Mouse (Mus musculus): Measurements from ENCODE around the gene Rnf5.

Rnf5 gene

GRCm38 (mm10) chr17:34603375-34604060 is at the start of gene Rnf5:
TSS of gene Rnf5 (minus strand) at chr17:34603690.
- DNase-seq = peak; percentile 98

DNA sequence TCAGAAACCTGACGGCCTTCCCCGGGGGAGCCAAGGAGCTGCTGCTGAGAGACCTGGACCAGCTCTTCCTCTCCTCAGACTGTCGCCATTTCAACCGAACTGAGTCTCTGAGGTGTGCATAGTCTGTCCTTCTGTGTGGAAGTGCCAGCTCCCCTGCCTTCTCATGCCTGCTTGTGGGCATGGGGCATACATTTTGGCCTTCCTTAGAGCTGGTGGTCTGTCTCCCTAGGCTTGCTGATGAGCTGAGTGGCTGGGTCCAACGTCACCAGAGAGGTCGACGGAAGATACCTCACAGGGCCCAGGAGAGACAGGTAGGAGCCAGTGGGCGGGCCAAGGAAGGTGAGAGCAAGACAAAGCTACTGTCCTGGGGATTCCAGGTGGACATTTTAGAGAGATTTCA is 49.5 kb upstream of the Rnf5 start:
- DNase-seq = no peak

DNA sequence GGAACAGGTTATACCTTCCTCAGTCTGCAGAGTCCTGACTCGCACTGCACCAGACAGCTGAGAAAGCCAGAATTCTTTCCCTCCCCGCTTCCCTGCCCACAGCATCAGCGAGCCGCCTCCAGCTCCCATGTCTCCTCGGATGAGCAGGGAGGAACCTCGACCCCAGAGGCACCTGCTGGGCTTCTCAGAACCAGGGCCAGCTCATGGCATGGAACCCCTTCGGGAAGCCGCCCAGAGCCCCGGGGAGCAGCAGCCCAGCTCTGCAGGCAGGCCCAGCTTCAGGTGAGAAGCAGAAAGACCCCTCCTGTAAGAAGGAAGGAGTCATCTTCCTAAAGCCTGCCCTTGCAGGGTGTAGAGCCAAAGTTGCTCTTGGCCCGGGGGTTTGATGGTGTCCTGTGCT is 49.1 kb upstream of the Rnf5 start:
- no peak for DNase-seq

GRCm38 (mm10) chr17:34651507-34652221 is 48.2 kb upstream of the Rnf5 start:
- DNase-seq = no peak

DNA sequence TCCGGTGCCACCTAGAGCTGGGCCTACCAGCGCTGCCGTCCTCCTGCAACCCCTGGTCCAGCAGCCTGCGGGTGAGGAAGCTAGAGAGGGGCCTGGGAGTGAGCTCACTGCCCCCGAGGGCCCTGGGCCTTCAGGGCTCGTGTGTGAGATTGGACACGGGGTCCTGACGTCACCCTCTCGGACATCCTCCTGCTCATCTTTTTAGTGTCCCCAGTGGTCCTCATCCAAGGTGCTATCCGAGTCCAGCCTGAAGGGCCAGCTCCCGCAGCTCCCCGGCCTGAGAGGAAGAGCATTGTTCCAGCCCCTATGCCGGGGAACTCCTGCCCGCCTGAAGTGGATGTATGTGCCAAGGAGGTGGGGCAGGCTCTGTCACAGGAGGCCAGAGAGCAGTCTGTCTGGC is 47.3 kb upstream of the Rnf5 start:
- DNase-seq = no peak

- no peak for DNase-seq
These were observed 45.8 kb upstream of the Rnf5 start for GRCm38 (mm10) chr17:34649106-34649864.

- DNase-seq = no peak
These were observed 44.8 kb upstream of the Rnf5 start for GRCm38 (mm10) chr17:34648141-34648890.

DNA sequence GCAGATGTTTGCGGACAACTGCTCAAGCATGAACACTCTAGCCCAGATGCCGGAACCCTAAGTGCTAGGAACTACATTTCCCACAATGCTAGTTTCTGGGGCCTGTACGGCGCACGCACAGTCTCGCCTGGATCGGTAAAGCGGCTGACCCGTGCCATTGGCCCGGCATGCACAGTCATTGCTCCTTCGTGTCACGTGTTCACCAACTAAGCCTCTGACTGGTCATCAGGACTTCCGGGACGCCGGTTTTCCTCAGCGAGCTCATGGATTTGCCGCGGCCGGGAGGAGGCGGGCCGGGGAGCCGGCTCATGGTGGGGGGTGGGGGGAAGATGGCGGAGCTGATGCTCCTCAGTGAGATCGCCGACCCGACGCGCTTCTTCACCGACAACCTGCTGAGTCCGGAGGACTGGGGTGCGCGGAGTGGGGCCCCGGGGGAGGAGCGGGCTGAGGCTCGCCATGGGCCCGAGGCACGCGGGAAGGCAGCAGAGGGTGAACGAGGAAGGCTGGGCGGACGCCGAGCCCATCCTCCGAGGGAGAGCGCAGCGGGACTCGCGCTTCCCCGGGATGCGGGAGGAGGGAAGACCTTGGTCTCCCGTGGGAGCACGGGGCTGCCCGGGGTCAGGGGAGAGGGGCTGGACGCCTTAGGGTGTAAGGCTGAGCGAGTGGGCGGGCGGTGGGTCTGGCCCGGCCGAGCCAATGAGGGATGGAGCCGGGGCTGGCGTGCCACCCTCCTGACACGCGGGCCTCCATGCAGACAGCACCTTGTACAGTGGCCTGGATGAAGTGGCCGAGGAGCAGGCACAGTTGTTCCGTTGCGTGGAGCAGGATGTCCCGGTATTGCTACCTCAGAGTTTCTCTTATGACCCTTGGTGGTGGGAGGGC is 43.7 kb upstream of the Rnf5 start, which contains the start of gene Atf6b:
Atf6b (plus strand) TSS at position 241 of the 882 bp plus-strand sequence.
- DNase-seq = peak; percentile 88

DNA sequence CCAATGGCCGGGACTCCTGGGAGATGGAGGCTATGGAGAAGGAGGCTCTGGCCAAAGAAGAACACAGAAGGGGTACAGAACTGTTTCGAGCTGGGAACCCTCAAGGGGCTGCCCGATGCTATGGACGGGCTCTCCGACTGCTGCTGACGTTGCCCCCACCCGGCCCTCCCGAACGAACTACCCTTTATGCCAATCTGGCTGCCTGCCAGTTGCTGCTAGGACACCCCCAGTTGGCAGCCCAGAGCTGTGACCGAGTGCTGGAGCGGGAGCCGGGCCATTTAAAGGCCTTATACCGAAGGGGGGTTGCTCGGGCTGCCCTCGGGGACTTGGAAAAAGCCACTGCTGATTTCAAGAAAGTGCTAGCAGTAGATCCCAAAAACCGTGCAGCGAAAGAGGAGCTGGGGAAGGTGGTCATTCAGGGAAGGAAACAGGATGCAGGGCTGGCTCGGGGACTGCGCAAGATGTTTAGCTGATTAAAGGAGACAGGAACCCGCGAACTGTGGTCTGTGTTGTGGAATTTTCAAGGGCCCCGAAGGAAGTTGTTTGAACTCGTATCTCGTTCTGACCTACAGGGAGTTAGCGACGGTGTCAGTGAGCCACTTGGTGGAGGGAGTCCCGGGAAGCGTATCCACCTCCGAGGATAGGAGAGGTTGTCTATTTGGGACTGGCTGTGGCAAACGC is 42.5 kb upstream of the Rnf5 start:
- no peak for DNase-seq

DNA sequence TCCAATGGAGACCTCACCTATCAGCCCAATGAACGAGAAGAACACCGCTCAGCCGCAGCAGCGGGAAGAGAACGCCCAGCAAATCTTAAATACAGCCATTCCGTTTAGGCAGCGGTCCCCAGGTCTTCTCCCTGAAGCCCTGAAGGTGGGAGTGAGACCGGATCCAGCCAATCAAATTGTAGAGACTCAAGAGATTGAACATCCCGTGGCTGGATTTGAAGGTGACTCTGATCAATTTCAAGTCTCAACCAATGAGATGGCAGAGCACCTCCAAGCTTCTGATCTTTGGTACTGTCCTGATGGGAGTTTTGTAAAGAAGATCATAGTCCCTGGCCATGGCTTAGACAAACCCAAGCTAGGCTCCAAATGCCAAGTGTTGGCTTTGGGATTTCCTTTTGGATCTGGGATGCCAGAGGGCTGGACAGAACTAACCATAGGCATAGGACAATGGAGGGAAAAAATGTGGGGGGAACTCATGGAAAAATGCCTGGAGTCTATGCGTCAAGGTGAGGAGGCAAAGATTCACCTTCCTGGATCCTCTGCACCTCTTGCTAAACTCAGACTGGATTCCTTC is 41.9 kb upstream of the Rnf5 start:
- DNase-seq = no peak

DNA sequence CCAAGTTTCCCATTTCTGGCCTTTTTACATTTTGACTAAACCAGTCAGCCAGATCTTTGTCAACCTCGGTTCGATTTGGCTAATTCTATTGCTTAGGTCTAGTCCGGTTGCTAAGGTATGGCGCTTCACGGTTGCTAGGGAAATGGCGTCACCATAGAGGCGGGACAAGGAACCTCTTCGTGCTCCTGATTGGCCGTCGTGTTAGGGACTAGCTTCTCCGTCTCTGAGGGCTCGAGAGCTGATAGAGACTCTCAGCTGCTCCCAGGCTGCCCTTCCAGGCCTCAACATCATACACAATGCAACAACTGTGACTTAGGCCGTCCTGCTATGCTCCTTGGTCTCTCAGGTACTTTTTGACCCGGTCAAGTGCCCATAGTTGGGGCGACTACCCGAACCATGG is 41.1 kb upstream of the Rnf5 start, which contains the start of gene Fkbpl:
Fkbpl (plus strand) TSS at position 157 of the 400 bp plus-strand sequence.
- DNase-seq = peak; percentile 88

- no peak for DNase-seq
These were observed 40.5 kb upstream of the Rnf5 start for GRCm38 (mm10) chr17:34643944-34644343.

- no peak for DNase-seq
These were observed 39.9 kb upstream of the Rnf5 start for GRCm38 (mm10) chr17:34643379-34643778.

DNA sequence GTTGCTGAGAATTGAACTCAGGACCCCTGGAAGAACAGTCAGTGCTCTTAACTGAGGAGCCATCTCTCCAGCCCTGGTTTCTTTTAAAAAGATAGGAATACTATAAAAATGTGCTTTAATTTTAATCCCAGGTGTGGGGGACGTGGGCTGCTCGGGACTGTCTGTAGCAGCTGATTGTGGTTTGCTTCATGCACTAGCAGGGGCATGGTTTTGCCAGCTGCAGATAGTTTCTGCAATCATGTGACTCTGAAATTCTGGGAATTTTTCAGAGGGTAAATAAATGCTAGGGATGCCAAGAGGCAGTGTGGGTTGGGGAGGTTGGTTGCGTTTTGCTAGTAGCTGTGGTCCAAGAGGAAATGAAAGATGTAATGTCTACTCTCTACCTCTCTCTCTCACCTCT is 38.5 kb upstream of the Rnf5 start:
- no peak for DNase-seq

DNA sequence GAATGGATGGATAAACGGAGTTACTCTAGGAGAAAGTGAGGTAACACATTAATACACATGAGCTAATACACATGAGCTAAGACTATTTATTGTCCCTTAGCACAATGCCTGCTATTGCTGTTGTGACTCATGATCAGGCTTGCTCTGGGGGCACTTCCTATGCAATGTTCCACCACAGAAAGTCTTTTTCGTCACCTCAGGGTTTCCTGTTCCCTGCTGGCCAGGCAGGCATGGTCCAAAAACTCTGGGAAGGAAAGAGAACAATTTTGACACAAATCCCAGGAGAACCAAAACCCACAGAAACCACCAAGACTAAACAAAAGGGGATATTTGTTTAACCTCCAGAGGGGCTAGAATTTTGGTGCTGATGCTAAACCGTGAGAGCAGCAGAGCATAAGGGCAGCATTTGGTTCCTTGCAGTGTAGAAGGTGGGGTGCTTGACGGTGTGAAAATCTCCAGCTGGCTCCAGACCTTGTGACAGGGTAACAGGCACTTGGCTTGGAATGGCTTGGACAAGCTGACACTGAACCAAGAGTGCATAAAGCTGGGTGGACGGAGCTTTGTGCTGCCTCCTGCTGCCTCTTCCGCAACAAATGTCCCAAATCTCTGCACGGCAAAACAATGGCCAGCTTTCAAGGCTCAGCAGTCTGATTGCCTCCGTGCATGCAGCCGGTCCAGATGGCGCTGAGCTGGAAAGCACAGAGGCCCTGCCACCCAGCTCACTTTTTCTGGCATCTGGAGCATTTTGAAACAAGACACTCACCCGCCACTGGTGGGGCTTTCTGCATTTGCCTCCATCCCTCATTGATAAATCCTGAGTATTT is 37.5 kb upstream of the Rnf5 start:
- no peak for DNase-seq

GRCm38 (mm10) chr17:34639461-34640255 is 36.2 kb upstream of the Rnf5 start:
- no peak for DNase-seq

DNA sequence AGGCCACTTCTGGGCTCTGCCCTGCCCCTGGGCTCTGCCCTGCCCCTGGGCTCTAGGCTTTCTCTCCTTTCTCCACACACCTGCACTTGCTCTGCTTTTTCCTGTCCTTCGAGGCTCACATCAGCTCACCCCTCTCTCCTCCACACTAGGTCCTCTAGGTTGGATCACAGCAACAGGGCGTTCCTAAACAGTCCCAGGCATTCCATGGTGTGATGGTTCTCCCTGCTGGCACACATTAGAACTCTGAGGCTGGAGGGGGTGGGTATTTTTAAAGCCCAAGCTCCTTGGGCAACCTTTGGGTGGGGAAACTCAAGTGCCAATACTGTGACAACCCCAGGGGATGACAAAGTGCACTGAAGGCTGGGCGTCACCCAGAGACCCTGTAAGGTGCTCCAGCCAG is 34.0 kb upstream of the Rnf5 start:
- no peak for DNase-seq

DNA sequence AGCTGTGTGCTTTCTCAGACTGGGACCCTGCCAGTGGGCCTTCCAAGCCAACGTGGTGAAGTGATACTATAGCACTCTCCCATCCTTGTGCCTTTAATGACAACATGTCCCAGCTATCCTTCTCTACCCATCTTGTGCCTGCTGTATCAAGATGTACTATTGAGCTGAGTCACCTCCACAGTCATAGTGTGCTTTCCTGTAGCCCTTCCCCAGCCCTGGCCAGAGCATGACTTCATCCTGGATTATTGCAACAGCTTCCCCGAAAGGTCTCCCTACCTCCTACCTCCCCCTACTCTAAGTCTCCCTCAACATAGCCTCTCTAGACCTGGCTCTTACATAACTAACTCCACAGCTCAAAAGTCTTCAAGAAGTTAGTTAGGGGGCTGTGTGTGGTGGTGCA is 32.2 kb upstream of the Rnf5 start:
- DNase-seq = no peak

DNA sequence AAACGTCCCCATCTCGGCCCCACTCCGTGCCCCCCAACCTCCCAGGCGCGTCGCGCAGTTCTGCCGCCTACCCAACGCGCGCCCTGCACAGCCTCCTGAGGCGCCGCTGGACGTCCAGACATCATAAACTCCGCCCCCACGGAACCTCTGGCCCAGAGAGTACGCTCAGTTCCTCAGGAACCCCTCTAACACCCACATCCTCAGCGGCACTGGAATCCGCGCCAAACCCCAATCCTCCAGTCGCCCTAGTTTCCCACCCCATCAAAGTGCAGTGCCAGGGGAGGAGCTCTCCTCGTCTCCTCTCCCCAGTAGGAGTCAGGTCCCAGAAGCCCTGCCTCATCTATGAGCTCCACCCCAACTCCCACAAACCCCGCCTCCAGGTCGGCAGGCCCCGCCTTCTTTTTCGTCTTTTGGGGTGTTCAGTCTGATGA is 28.8 kb upstream of the Rnf5 start:
- peak; percentile 55 for DNase-seq
